Mouse (Mus musculus) MEL (cell line): ENCODE data around the gene Prcc. TPM values are rescaled to one million over a fixed set of nuclear protein-coding genes. Genes with fewer than 3 reads are reported as not detected.
"Not testable (repeated sequence)": the region's sequence is repeated elsewhere in the genome, so short reads cannot be mapped to it uniquely, and the experiment has no call there.

Experiments
- DNase-seq: peaks from one replicate; pipeline ENCODE4 v3.0.0; 2011; ENCODE audit warnings: low read depth, low spot score
- H3K27ac ChIP-seq: 2 replicates; pipeline ENCODE4 v1.5.1; 2012; ENCODE audit warnings: low read depth, mild to moderate bottlenecking, control low read depth, low read length, moderate library complexity; ENCODE audit not compliant: control insufficient read depth
- H3K27me3 ChIP-seq, 2 experiments: fragments of 150-350 bp in 1 of 2; sonication (generic) in 1 of 2; 2 replicates each; pipeline ENCODE4 v1.6.1; 2012; ENCODE audit warnings: low read length in 2 of 2, mild to moderate bottlenecking in 2 of 2, improper control_type of control experiment in 1 of 2, moderate library complexity in 1 of 2; ENCODE audit not compliant: insufficient read depth in 2 of 2, control insufficient read depth in 1 of 2
- H3K36me3 ChIP-seq, 2 experiments: 2 replicates each; pipeline ENCODE4 v1.6.1; 2012 to 2014; ENCODE audit warnings: low read length in 2 of 2, improper control_type of control experiment in 1 of 2, inconsistent platforms in 1 of 2, mild to moderate bottlenecking in 1 of 2; ENCODE audit not compliant: insufficient read depth in 2 of 2, control insufficient read depth in 1 of 2
- H3K4me1 ChIP-seq, 2 experiments: fragments of 150-350 bp in 1 of 2; sonication (generic) in 1 of 2; 2 replicates each; pipeline ENCODE4 v1.6.1; 2012; ENCODE audit warnings: low read length in 2 of 2, improper control_type of control experiment in 1 of 2, mild to moderate bottlenecking in 1 of 2; ENCODE audit not compliant: insufficient read depth in 2 of 2, control insufficient read depth in 1 of 2
- H3K4me3 ChIP-seq, 2 experiments: fragments of 150-350 bp in 1 of 2; sonication (generic) in 1 of 2; 2 replicates each; pipeline ENCODE4 v1.5.1; 2012; ENCODE audit warnings: low read depth in 2 of 2, low read length in 2 of 2, mild to moderate bottlenecking in 2 of 2, moderate library complexity in 2 of 2, control low read depth in 1 of 2, improper control_type of control experiment in 1 of 2; ENCODE audit not compliant: control insufficient read depth in 1 of 2, insufficient read depth in 1 of 2
- H3K79me2 ChIP-seq: 2 replicates; pipeline ENCODE4 v1.6.1; 2012; ENCODE audit warnings: mild to moderate bottlenecking, low read length, moderate library complexity; ENCODE audit not compliant: control insufficient read depth, poor library complexity, insufficient read depth
- H3K9ac ChIP-seq: 2 replicates; pipeline ENCODE4 v1.6.1; 2012; ENCODE audit warnings: low read depth, mild to moderate bottlenecking, control low read depth, low read length, moderate library complexity; ENCODE audit not compliant: control insufficient read depth, poor library complexity, severe bottlenecking
- H3K9me3 ChIP-seq: fragments of 150-350 bp; sonication (generic); replicated peaks from 2 replicates; pipeline ENCODE4 v1.6.1; 2012; ENCODE audit warnings: mild to moderate bottlenecking, low read length, improper control_type of control experiment, moderate library complexity; ENCODE audit not compliant: insufficient read depth
- BHLHE40 ChIP-seq: IDR thresholded peaks from 2 replicates; pipeline ENCODE4 v1.6.1; 2012; ENCODE audit warnings: low read depth, mild to moderate bottlenecking, inconsistent platforms, low read length, improper control_type of control experiment, borderline replicate concordance
- CHD2 ChIP-seq: IDR thresholded peaks from 2 replicates; pipeline ENCODE4 v1.6.1; 2011; ENCODE audit warnings: low read length, improper control_type of control experiment
- E2F4 ChIP-seq: IDR thresholded peaks from 2 replicates; pipeline ENCODE4 v1.6.1; 2011; ENCODE audit warnings: low read depth, low read length, improper control_type of control experiment, borderline replicate concordance
- ELF1 ChIP-seq: IDR thresholded peaks from 2 replicates; pipeline ENCODE4 v1.6.1; 2014; ENCODE audit warnings: low read depth, mild to moderate bottlenecking, inconsistent platforms, low read length, improper control_type of control experiment, moderate library complexity
- EP300 ChIP-seq, 2 experiments: IDR thresholded peaks; 2 replicates each; pipeline ENCODE4 v1.6.1; 2011; ENCODE audit warnings: improper control_type of control experiment in 2 of 2, low read length in 2 of 2, low read depth in 1 of 2, mild to moderate bottlenecking in 1 of 2
- ETS1 ChIP-seq: IDR thresholded peaks from 2 replicates; pipeline ENCODE4 v1.6.1; 2012; ENCODE audit warnings: low read depth, mild to moderate bottlenecking, inconsistent platforms, low read length, improper control_type of control experiment, moderate library complexity
- GABPA ChIP-seq: IDR thresholded peaks from 2 replicates; pipeline ENCODE4 v1.6.1; 2012; ENCODE audit warnings: low read depth, mild to moderate bottlenecking, inconsistent platforms, low read length, improper control_type of control experiment, moderate library complexity
- HCFC1 ChIP-seq: IDR thresholded peaks from 2 replicates; pipeline ENCODE4 v1.6.1; 2012; ENCODE audit warnings: low read depth, mild to moderate bottlenecking, inconsistent platforms, low read length, improper control_type of control experiment, moderate library complexity
- JUND ChIP-seq: IDR thresholded peaks from 2 replicates; pipeline ENCODE4 v1.6.1; 2011; ENCODE audit warnings: low read depth, mild to moderate bottlenecking, improper control_type of control experiment, low read length
- KAT2A ChIP-seq: conservative IDR thresholded peaks from 2 replicates; pipeline ENCODE4 v1.6.1; 2012; ENCODE audit warnings: low read depth, low read length, improper control_type of control experiment, inconsistent platforms
- MAFK ChIP-seq: IDR thresholded peaks from 2 replicates; pipeline ENCODE4 v1.6.1; 2011; ENCODE audit warnings: low read depth, mild to moderate bottlenecking, low read length, improper control_type of control experiment, borderline replicate concordance
- MAX ChIP-seq: IDR thresholded peaks from 2 replicates; pipeline ENCODE4 v1.6.1; 2011; ENCODE audit warnings: low read length, improper control_type of control experiment
- MAZ ChIP-seq: IDR thresholded peaks from 2 replicates; pipeline ENCODE4 v1.6.1; 2012; ENCODE audit warnings: low read depth, mild to moderate bottlenecking, inconsistent platforms, low read length, improper control_type of control experiment
- MXI1 ChIP-seq: IDR thresholded peaks from 2 replicates; pipeline ENCODE4 v1.6.1; 2011; ENCODE audit warnings: mild to moderate bottlenecking, low read depth, low read length, improper control_type of control experiment
- MYB ChIP-seq: IDR thresholded peaks from 2 replicates; pipeline ENCODE4 v1.6.1; 2011; ENCODE audit warnings: mild to moderate bottlenecking, low read depth, low read length, improper control_type of control experiment
- MYC ChIP-seq: IDR thresholded peaks from 2 replicates; pipeline ENCODE4 v1.6.1; 2011; ENCODE audit warnings: low read depth, mild to moderate bottlenecking, low read length, improper control_type of control experiment, moderate library complexity
- NELFE ChIP-seq: IDR thresholded peaks from 2 replicates; pipeline ENCODE4 v1.6.1; 2011; ENCODE audit warnings: low read depth, low read length, improper control_type of control experiment
- NRF1 ChIP-seq: IDR thresholded peaks from 2 replicates; pipeline ENCODE4 v1.6.1; 2014; ENCODE audit warnings: low read depth, mild to moderate bottlenecking, inconsistent platforms, low read length, improper control_type of control experiment, moderate library complexity; ENCODE audit not compliant: poor library complexity, insufficient read depth, severe bottlenecking
- POLR2A ChIP-seq, 2 experiments: IDR thresholded peaks; 2 replicates each; pipeline ENCODE4 v1.6.1; 2011 to 2012; ENCODE audit warnings: low read length in 2 of 2, mild to moderate bottlenecking in 2 of 2, control low read depth in 1 of 2, improper control_type of control experiment in 1 of 2, low read depth in 1 of 2, moderate library complexity in 1 of 2; ENCODE audit not compliant: control insufficient read depth in 1 of 2, insufficient read depth in 1 of 2, poor library complexity in 1 of 2
- POLR2AphosphoS2 ChIP-seq: IDR thresholded peaks from 2 replicates; pipeline ENCODE4 v1.6.1; 2011; ENCODE audit warnings: low read length, improper control_type of control experiment
- RAD21 ChIP-seq: IDR thresholded peaks from 2 replicates; pipeline ENCODE4 v1.6.1; 2011; ENCODE audit warnings: mild to moderate bottlenecking, low read depth, low read length, improper control_type of control experiment
- RCOR1 ChIP-seq: IDR thresholded peaks from 2 replicates; pipeline ENCODE4 v1.6.1; 2012; ENCODE audit warnings: low read depth, mild to moderate bottlenecking, inconsistent platforms, low read length, improper control_type of control experiment
- SIN3A ChIP-seq: IDR thresholded peaks from 2 replicates; pipeline ENCODE4 v1.6.1; 2012; ENCODE audit warnings: low read length, improper control_type of control experiment, inconsistent platforms
- SMC3 ChIP-seq: IDR thresholded peaks from 2 replicates; pipeline ENCODE4 v1.6.1; 2011; ENCODE audit warnings: low read depth, low read length, improper control_type of control experiment
- TAL1 ChIP-seq: IDR thresholded peaks from 2 replicates; pipeline ENCODE4 v1.6.1; 2012; ENCODE audit warnings: mild to moderate bottlenecking, inconsistent platforms, low read length, moderate library complexity, mixed read lengths
- TCF12 ChIP-seq: IDR thresholded peaks from 2 replicates; pipeline ENCODE4 v1.6.1; 2014; ENCODE audit warnings: low read depth, mild to moderate bottlenecking, inconsistent platforms, low read length, improper control_type of control experiment, moderate library complexity
- UBTF ChIP-seq: IDR thresholded peaks from 2 replicates; pipeline ENCODE4 v1.6.1; 2012; ENCODE audit warnings: low read depth, mild to moderate bottlenecking, inconsistent platforms, low read length, improper control_type of control experiment, moderate library complexity, borderline replicate concordance; ENCODE audit not compliant: insufficient read depth
- USF2 ChIP-seq, 2 experiments: IDR thresholded peaks; 2 replicates each; pipeline ENCODE4 v1.6.1; 2011 to 2012; ENCODE audit warnings: improper control_type of control experiment in 2 of 2, low read length in 2 of 2, borderline replicate concordance in 1 of 2, inconsistent platforms in 1 of 2, low read depth in 1 of 2, mild to moderate bottlenecking in 1 of 2; ENCODE audit not compliant: insufficient read depth in 1 of 2
- ZC3H11A ChIP-seq: IDR thresholded peaks from 2 replicates; pipeline ENCODE4 v1.6.1; 2012; ENCODE audit warnings: low read depth, mild to moderate bottlenecking, inconsistent platforms, low read length, improper control_type of control experiment
- ZKSCAN1 ChIP-seq: IDR thresholded peaks from 2 replicates; pipeline ENCODE4 v1.6.1; 2012; ENCODE audit warnings: low read depth, mild to moderate bottlenecking, inconsistent platforms, low read length, improper control_type of control experiment, moderate library complexity
- ZNF384 ChIP-seq: IDR thresholded peaks from 2 replicates; pipeline ENCODE4 v1.6.1; 2012; ENCODE audit warnings: low read depth, mild to moderate bottlenecking, inconsistent platforms, low read length, improper control_type of control experiment
- polyA plus RNA-seq, 2 experiments: library from polyadenylated mRNA; stranded (reverse) in 1 of 2; unstranded in 1 of 2; fragments of >175 nt in 1 of 2; fragments of >200 nt in 1 of 2; gene quantifications; 2 replicates each; pipeline versions ENCODE4 v1.2.1 to v1.2.4; 2012; ENCODE audit warnings: low replicate concordance in 2 of 2, low read depth in 1 of 2; ENCODE audit not compliant: insufficient read length in 2 of 2, insufficient read depth in 1 of 2, missing spikeins in 1 of 2
- total RNA-seq: library from RNA; depleted of rRNA; stranded (reverse); fragments of 300-350 nt; gene quantifications from 2 replicates; pipeline ENCODE4 v1.2.3, GENCODE M21; 2012

The Prcc gene
- total and polyA plus RNA-seq, 3 experiments, result 47.0 to 65.9 TPM; not detected in 1

DNA sequence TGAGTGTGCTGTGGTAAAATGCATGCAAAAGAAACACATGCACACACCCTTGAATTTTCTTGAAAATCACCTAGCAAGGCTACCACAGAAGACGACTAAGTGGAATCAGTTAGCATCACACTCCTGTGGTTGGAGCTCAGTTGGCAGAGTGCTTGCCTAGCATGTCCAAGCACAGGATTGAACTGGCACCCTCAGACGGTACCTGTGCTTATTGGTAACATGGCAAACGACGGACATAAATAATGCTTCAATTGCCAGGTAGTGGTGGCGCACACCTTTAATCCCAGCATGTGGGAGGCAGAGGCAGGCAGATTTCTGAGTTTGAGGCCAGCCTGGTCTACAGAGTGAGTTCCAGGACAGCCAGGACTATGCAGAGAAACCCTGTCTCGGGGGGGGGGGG lies 16.6 kb upstream of the Prcc start:
- H3K9ac ChIP-seq, result peak overlapping the region; percentile 44
- peaks cover 15% of the 10 kb centered on the region for H3K79me2 ChIP-seq
- H3K4me1 ChIP-seq, result peaks cover 0 to 26% of the 10 kb centered on the region in 2 experiments; a peak in 2 of 4 replicates
- H3K36me3 ChIP-seq, DNase-seq, H3K4me3 ChIP-seq, H3K27me3 ChIP-seq, H3K9me3 ChIP-seq: not testable (repeated sequence)
- H3K27ac ChIP-seq, result peak overlapping the region; percentile 98

DNA sequence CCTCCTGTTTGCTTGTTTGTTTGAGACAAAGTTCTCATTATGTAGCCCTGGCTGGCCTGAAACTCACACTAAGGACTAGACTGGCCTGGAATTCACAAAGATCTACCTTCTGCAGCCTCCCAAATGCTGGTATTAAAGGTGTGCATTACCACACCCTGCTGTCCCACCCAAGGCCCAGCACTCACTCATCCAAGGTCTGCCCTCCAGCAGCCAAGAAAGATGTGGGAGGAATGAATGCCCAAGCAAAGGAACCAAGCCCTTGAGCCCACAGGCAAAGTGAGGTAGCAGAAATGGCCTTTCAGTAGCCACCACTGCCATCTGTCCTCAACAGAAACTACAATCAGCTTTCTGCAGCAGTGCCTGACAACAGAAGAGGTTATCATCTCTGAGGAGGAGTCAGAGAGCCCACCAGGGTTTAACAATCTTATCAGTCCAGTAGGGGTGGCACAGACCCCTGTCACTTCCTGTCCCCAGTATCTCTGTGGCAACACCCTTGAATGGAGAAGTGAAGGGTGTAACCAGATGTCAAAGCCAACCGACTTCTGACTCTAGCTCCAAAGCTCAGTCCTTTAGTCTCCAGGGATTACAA lies 15.7 kb upstream of the Prcc start:
- H3K27ac ChIP-seq, result peak overlapping the region; percentile 98
- H3K4me1 ChIP-seq, result peaks cover 0 to 26% of the 10 kb centered on the region in 2 experiments; a peak in 2 of 4 replicates
- no peaks in the 10 kb centered on the region for H3K27me3 ChIP-seq
- no peaks in the 10 kb centered on the region for H3K9me3 ChIP-seq
- H3K4me3 ChIP-seq, result peak overlapping the region; percentile 42
- peak overlapping the region; percentile 60 for H3K9ac ChIP-seq
- peaks cover 6% of the 10 kb centered on the region for H3K79me2 ChIP-seq
- peak; percentile 96 for DNase-seq
- peaks cover 0 to 5% of the 10 kb centered on the region in 2 experiments; a peak in 2 of 4 replicates for H3K36me3 ChIP-seq
- no peak for TF ChIP-seq ZNF384
- TF ChIP-seq E2F4, result no peak
- TF ChIP-seq ETS1, result peak; percentile 94
- TF ChIP-seq MYB, result peak; percentile 96
- TF ChIP-seq ELF1, result peak; percentile 55; the same call in 1 of the 2 replicates
- TF ChIP-seq EP300 (IDR thresholded peaks at IDR 0.05; ENCODE audit: low read depth in 1 of 2, low read length in 2 of 2), result peak; percentile 100
- no peak for TF ChIP-seq MAX
- TF ChIP-seq KAT2A, result peak; percentile 27; the same call in 1 of the 2 replicates
- TF ChIP-seq ZC3H11A, result no peak
- TF ChIP-seq MAZ, result peak; percentile 86; the same call in 1 of the 2 replicates
- no peak for TF ChIP-seq RAD21
- TF ChIP-seq POLR2AphosphoS2, result peak; percentile 87
- peak; percentile 80; the same call in 1 of the 2 replicates for TF ChIP-seq MYC
- TF ChIP-seq MXI1, result 0 out of 2 replicates have a peak, but pooled peaks have one; percentile 65
- TF ChIP-seq NELFE, result peak; percentile 66
- TF ChIP-seq UBTF, result no peak
- 0 out of 2 replicates have a peak, but pooled peaks have one; percentile 10 for TF ChIP-seq BHLHE40
- TF ChIP-seq NRF1, result no peak
- peak; percentile 100 for TF ChIP-seq TCF12
- peak; percentile 88 for TF ChIP-seq JUND
- TF ChIP-seq TAL1, result peak; percentile 100
- TF ChIP-seq HCFC1, result peak; percentile 68
- no peak; the same call in 1 of the 2 replicates for TF ChIP-seq MAFK
- no peak for TF ChIP-seq GABPA
- no peak for TF ChIP-seq USF2 (IDR thresholded peaks at IDR 0.05; ENCODE audit: borderline replicate concordance in 1 of 2, insufficient read depth in 1 of 2, low read depth in 1 of 2, low read length in 2 of 2)
- peak; percentile 98 for TF ChIP-seq SIN3A
- no peak for TF ChIP-seq SMC3
- TF ChIP-seq CHD2, result no peak
- TF ChIP-seq POLR2A (IDR thresholded peaks at IDR 0.05; ENCODE audit: control insufficient read depth in 1 of 2, insufficient read depth in 1 of 2, low read depth in 1 of 2, low read length in 2 of 2, poor library complexity in 1 of 2), result peak; percentile 33 to 54; a peak in 2 of 4 replicates
- no peak for TF ChIP-seq ZKSCAN1
- TF ChIP-seq RCOR1, result peak; percentile 87
